Comparison of ENCODE assay signal across 8 mouse cellular contexts in genomic region chr5:33652783-33653173, GRCm38 (mm10). TPM values are rescaled to one million over a fixed set of nuclear protein-coding genes. Genes with fewer than 3 reads are reported as not detected.
DNase-seq lines count a peak whose midpoint lies in the region; ATAC-seq and TF ChIP-seq lines count a peak whose summit lies in the region.

No protein-coding gene starts in this region.

- TF ChIP-seq CTCF in CH12.LX (conservative IDR thresholded peaks at IDR 0.05 in 1 of 2, IDR thresholded peaks at IDR 0.05 in 1 of 2; ENCODE audit: low read depth in 2 of 2, low read length in 2 of 2): no peak
- TF ChIP-seq CTCF in liver, embryonic 14.5 days (IDR thresholded peaks at IDR 0.05; ENCODE audit: low read depth): no peak

- ATAC-seq in heart, embryonic 11.5 days (replicated peaks; ENCODE audit: insufficient number of reproducible peaks, low FRiP score, low TSS enrichment): no peak
- ATAC-seq in forebrain, embryonic 13.5 days: peak; percentile 43
- peak; percentile 6 for ATAC-seq in liver, embryonic 14.5 days (ENCODE audit: insufficient read depth)
- no peak for ATAC-seq in activated CD4-positive, CD25-positive, alpha-beta regulatory T cell, adult 4 months

- H3K9me3 ChIP-seq in heart, embryonic 11.5 days (replicated peaks; ENCODE audit: control insufficient read depth, low read length): no peaks in the 10 kb centered on the region
- H3K9me3 ChIP-seq in CH12.LX (replicated peaks; ENCODE audit: low read length): no peaks in the 10 kb centered on the region
- H3K9me3 ChIP-seq in forebrain, embryonic 13.5 days (replicated peaks): no peaks in the 10 kb centered on the region
- H3K9me3 ChIP-seq in liver, embryonic 14.5 days (ENCODE audit: control insufficient read depth, low read length): no peaks in the 10 kb centered on the region

- in situ Hi-C loops in CH12.LX (cut with MboI; ENCODE audit: low pct_ligation_motif_present, low pct_unique_long_range_greater_than_20kb, low sequenced_read_pairs): no loop called here

- H3K27me3 ChIP-seq in heart, embryonic 11.5 days (ENCODE audit: control insufficient read depth, insufficient read depth, low read length): no peaks in the 10 kb centered on the region
- H3K27me3 ChIP-seq in CH12.LX (replicated peaks): no peaks in the 10 kb centered on the region
- H3K27me3 ChIP-seq in forebrain, embryonic 13.5 days: no peaks in the 10 kb centered on the region
- no peaks in the 10 kb centered on the region for H3K27me3 ChIP-seq in liver, embryonic 14.5 days (ENCODE audit: control insufficient read depth, insufficient read depth, low read length)

- no peak for DNase-seq in heart, postnatal 14 days
- peak; percentile 10 for DNase-seq in CH12.LX (ENCODE audit: extremely low read depth)
- no peak for DNase-seq in liver, embryonic 14.5 days (ENCODE audit: low read depth in 3 of 3, low spot score in 3 of 3)
- DNase-seq in ovary, postnatal 36 days (ENCODE audit: low spot score): no peak
- DNase-seq in right cerebral cortex, adult 2 months (ENCODE audit: low spot score in 2 of 2): no peak

- TF ChIP-seq EP300 in CH12.LX (IDR thresholded peaks at IDR 0.05; ENCODE audit: low read length): no peak
- no peak for TF ChIP-seq EP300 in liver, embryonic 14.5 days (IDR thresholded peaks at IDR 0.05; ENCODE audit: low read depth)

- TF ChIP-seq POLR2A in CH12.LX (IDR thresholded peaks at IDR 0.05; ENCODE audit: low read depth, low read length): no peak

- TF ChIP-seq RAD21 in CH12.LX (IDR thresholded peaks at IDR 0.05; ENCODE audit: low read depth, low read length): no peak

- intact Hi-C loops in heart, postnatal 14 days (cut with DNase I): loop anchor here (10.0 kb wide), 1 partner anchor 282 kb away; the partner anchor contains the start of gene Nelfa

- peaks cover 13% of the 10 kb centered on the region for H3K36me3 ChIP-seq in heart, embryonic 11.5 days (ENCODE audit: control insufficient read depth, insufficient read depth, low read length)
- H3K36me3 ChIP-seq in CH12.LX (replicated peaks in 1 of 2; ENCODE audit: control insufficient read depth in 1 of 2, insufficient read depth in 1 of 2, low read length in 1 of 2): peaks cover 27 to 53% of the 10 kb centered on the region in 2 experiments
- H3K36me3 ChIP-seq in forebrain, embryonic 13.5 days (ENCODE audit: poor library complexity, severe bottlenecking): peaks cover 47% of the 10 kb centered on the region
- peaks cover 52% of the 10 kb centered on the region for H3K36me3 ChIP-seq in liver, embryonic 14.5 days (replicated peaks; ENCODE audit: control insufficient read depth, insufficient read depth, low read depth)

- peak overlapping the region; percentile 85 for H3K4me3 ChIP-seq in heart, embryonic 11.5 days (ENCODE audit: low read depth, low read length)
- H3K4me3 ChIP-seq in CH12.LX (replicated peaks in 1 of 3; ENCODE audit: low read depth in 2 of 3, low read length in 2 of 3, poor library complexity in 1 of 3): peak overlapping the region in 1 of 3 experiments; percentile 19
- peak overlapping the region; percentile 86 for H3K4me3 ChIP-seq in forebrain, embryonic 13.5 days
- peak overlapping the region; percentile 28 to 95; a peak in 3 of 4 replicates for H3K4me3 ChIP-seq in liver, embryonic 14.5 days (ENCODE audit: insufficient read depth in 1 of 2, low read depth in 2 of 2, low read length in 2 of 2)

- H3K4me2 ChIP-seq in heart, embryonic 11.5 days: peak overlapping the region; percentile 90
- peak overlapping the region; percentile 41; the same call in 1 of the 2 replicates for H3K4me2 ChIP-seq in CH12.LX (ENCODE audit: insufficient read depth, low read depth, poor library complexity, severe bottlenecking)
- peak overlapping the region; percentile 75 for H3K4me2 ChIP-seq in forebrain, embryonic 13.5 days
- H3K4me2 ChIP-seq in liver, embryonic 14.5 days (ENCODE audit: low read depth): peak overlapping the region; percentile 98

- peak overlapping the region; percentile 90 for H3K9ac ChIP-seq in heart, embryonic 11.5 days (ENCODE audit: low read depth, low read length)
- H3K9ac ChIP-seq in CH12.LX (ENCODE audit: insufficient read depth, low read depth): peak overlapping the region; percentile 54
- H3K9ac ChIP-seq in forebrain, embryonic 13.5 days: peak overlapping the region; percentile 58
- H3K9ac ChIP-seq in liver, embryonic 14.5 days (replicated peaks): peak overlapping the region; percentile 93

- H3K27ac ChIP-seq in heart, embryonic 11.5 days (ENCODE audit: low read depth, low read length): peak overlapping the region; percentile 97
- peak overlapping the region; percentile 41; the same call in 1 of the 2 replicates for H3K27ac ChIP-seq in CH12.LX (ENCODE audit: insufficient read depth, low read depth)
- peak overlapping the region; percentile 97 for H3K27ac ChIP-seq in forebrain, embryonic 13.5 days
- peak overlapping the region; percentile 71 for H3K27ac ChIP-seq in liver, embryonic 14.5 days

- peaks cover 23% of the 10 kb centered on the region for H3K4me1 ChIP-seq in heart, embryonic 11.5 days (ENCODE audit: control insufficient read depth, insufficient read depth, low read length)
- H3K4me1 ChIP-seq in CH12.LX (ENCODE audit: control insufficient read depth in 1 of 2, insufficient read depth in 2 of 2): peaks cover 12 to 63% of the 10 kb centered on the region in 2 experiments
- peaks cover 43% of the 10 kb centered on the region for H3K4me1 ChIP-seq in forebrain, embryonic 13.5 days
- H3K4me1 ChIP-seq in liver, embryonic 14.5 days (replicated peaks; ENCODE audit: control insufficient read depth in 2 of 2, insufficient read depth in 2 of 2, low read length in 1 of 2): peaks cover 27 to 30% of the 10 kb centered on the region in 2 experiments

- H3K79me2 ChIP-seq in CH12.LX (replicated peaks; ENCODE audit: control insufficient read depth, extremely low read depth, insufficient read depth, poor library complexity, severe bottlenecking): peaks cover 59% of the 10 kb centered on the region

- 3% methylated on average over 9 of the region's 9 CpGs for WGBS in heart, embryonic 11.5 days (ENCODE audit: insufficient replicate concordance)
- WGBS in forebrain, embryonic 13.5 days: 2% methylated on average over 9 of the region's 9 CpGs
- WGBS in liver, embryonic 14.5 days (ENCODE audit: insufficient replicate concordance): 3% methylated on average over 9 of the region's 9 CpGs

- dilution Hi-C loops in CH12.LX (cut with MboI; ENCODE audit: extremely low pct_ligation_motif_present, extremely low pct_unique_long_range_greater_than_20kb, low sequenced_read_pairs): no loop called here

RNA-seq across cellular contexts. Expression of gene Slbp, which starts 0.4 kb away (rescaled TPM):
- polyA plus RNA-seq in heart, embryonic 11.5 days (2014; fragmentation: Nextera tagmentation; extraction: Ambion mirVana): 162 and 166 TPM in 2 replicates
- 10 to 100 TPM; 17.8 to 22.2 TPM for total RNA-seq in heart, postnatal 14 days (2021)
- total RNA-seq in CH12.LX (2012; rRNA removed) (85.4 and 111 TPM in 2 replicates), CH12.LX (2014; rRNA removed) (263 and 284 TPM in 2 replicates)
- polyA plus RNA-seq in CH12.LX (2012; ENCODE audit: insufficient read length, low read depth): 117 and 148 TPM in 2 replicates
- 222 and 225 TPM in 2 replicates for polyA plus RNA-seq in forebrain, embryonic 13.5 days (2015; fragmentation: Nextera tagmentation; extraction: Ambion mirVana)
- polyA plus RNA-seq in liver, embryonic 14.5 days (2012; rRNA removed): 97.1 and 155 TPM in 2 replicates
- polyA plus RNA-seq in liver, embryonic 14.5 days (2014; fragmentation: Nextera tagmentation; extraction: Ambion mirVana): 290 and 309 TPM in 2 replicates
- 100 to 1,000 TPM; 182 to 187 TPM for polyA plus RNA-seq in activated CD4-positive, CD25-positive, alpha-beta regulatory T cell, adult 4 months (2017; shearing (Covaris generic))

RNA-seq across cellular contexts. Expression of gene Tacc3, which starts 5.2 kb away (rescaled TPM):
- polyA plus RNA-seq in heart, embryonic 11.5 days (2014; fragmentation: Nextera tagmentation; extraction: Ambion mirVana): 171 and 186 TPM in 2 replicates
- 10 to 100 TPM in 1 of 2 experiments, 1 to 10 TPM in 1; 6.8 to 12.0 TPM for total RNA-seq in heart, postnatal 14 days (2021)
- total RNA-seq in CH12.LX (2012; rRNA removed): 89.4 and 110 TPM in 2 replicates
- 186 and 202 TPM in 2 replicates for total RNA-seq in CH12.LX (2014; rRNA removed)
- polyA plus RNA-seq in CH12.LX (2012; ENCODE audit: insufficient read length, low read depth): 160 and 175 TPM in 2 replicates
- 189 and 190 TPM in 2 replicates for polyA plus RNA-seq in forebrain, embryonic 13.5 days (2015; fragmentation: Nextera tagmentation; extraction: Ambion mirVana)
- 50.4 and 69.1 TPM in 2 replicates for polyA plus RNA-seq in liver, embryonic 14.5 days (2012; rRNA removed)
- 138 and 152 TPM in 2 replicates for polyA plus RNA-seq in liver, embryonic 14.5 days (2014; fragmentation: Nextera tagmentation; extraction: Ambion mirVana)
- 10 to 100 TPM; 51.6 to 56.2 TPM for polyA plus RNA-seq in activated CD4-positive, CD25-positive, alpha-beta regulatory T cell, adult 4 months (2017; shearing (Covaris generic))

RNA-seq across cellular contexts. Expression of gene Tmem129, which starts 5.4 kb away (rescaled TPM):
- 41.5 and 42.3 TPM in 2 replicates for polyA plus RNA-seq in heart, embryonic 11.5 days (2014; fragmentation: Nextera tagmentation; extraction: Ambion mirVana)
- total RNA-seq in heart, postnatal 14 days (2021): 10 to 100 TPM; 17.0 to 17.8 TPM
- total RNA-seq in CH12.LX (2012; rRNA removed): 14.8 and 15.2 TPM in 2 replicates
- 10.8 and 11.2 TPM in 2 replicates for total RNA-seq in CH12.LX (2014; rRNA removed)
- polyA plus RNA-seq in CH12.LX (2012; ENCODE audit: insufficient read length, low read depth): 8.4 and 12.7 TPM in 2 replicates
- polyA plus RNA-seq in forebrain, embryonic 13.5 days (2015; fragmentation: Nextera tagmentation; extraction: Ambion mirVana): 33.0 and 37.8 TPM in 2 replicates
- 17.4 and 17.7 TPM in 2 replicates for polyA plus RNA-seq in liver, embryonic 14.5 days (2012; rRNA removed)
- polyA plus RNA-seq in liver, embryonic 14.5 days (2014; fragmentation: Nextera tagmentation; extraction: Ambion mirVana): 19.4 and 22.1 TPM in 2 replicates
- polyA plus RNA-seq in activated CD4-positive, CD25-positive, alpha-beta regulatory T cell, adult 4 months (2017; shearing (Covaris generic)): 10 to 100 TPM; 26.9 to 27.1 TPM

RNA-seq across cellular contexts. Expression of gene Gm9903, which starts 23.1 kb away (rescaled TPM):
- polyA plus RNA-seq in heart, embryonic 11.5 days (2014; fragmentation: Nextera tagmentation; extraction: Ambion mirVana): 1.5 and 2.0 TPM in 2 replicates
- 1 to 10 TPM; 1.4 TPM for total RNA-seq in heart, postnatal 14 days (2021)
- total RNA-seq in CH12.LX (2012; rRNA removed): 0.08 and 0.21 TPM in 2 replicates
- total RNA-seq in CH12.LX (2014; rRNA removed): 0.16 and 0.22 TPM in 2 replicates
- 0.26 TPM in 1 of 2 replicates, not detected in the other for polyA plus RNA-seq in CH12.LX (2012; ENCODE audit: insufficient read length, low read depth)
- 0.55 and 0.61 TPM in 2 replicates for polyA plus RNA-seq in forebrain, embryonic 13.5 days (2015; fragmentation: Nextera tagmentation; extraction: Ambion mirVana)
- 0.06 and 0.18 TPM in 2 replicates for polyA plus RNA-seq in liver, embryonic 14.5 days (2012; rRNA removed)
- not detected in 2 replicates for polyA plus RNA-seq in liver, embryonic 14.5 days (2014; fragmentation: Nextera tagmentation; extraction: Ambion mirVana)
- polyA plus RNA-seq in activated CD4-positive, CD25-positive, alpha-beta regulatory T cell, adult 4 months (2017; shearing (Covaris generic)): under 1 TPM; 0.62 to 0.64 TPM

RNA-seq across cellular contexts. Expression of gene Fam53a, which starts 23.3 kb away (rescaled TPM):
- polyA plus RNA-seq in heart, embryonic 11.5 days (2014; fragmentation: Nextera tagmentation; extraction: Ambion mirVana): 56.6 and 59.5 TPM in 2 replicates
- 10 to 100 TPM; 31.7 to 32.3 TPM for total RNA-seq in heart, postnatal 14 days (2021)
- total RNA-seq in CH12.LX (2012; rRNA removed) (27.9 and 29.2 TPM in 2 replicates), CH12.LX (2014; rRNA removed) (25.1 and 26.6 TPM in 2 replicates)
- polyA plus RNA-seq in CH12.LX (2012; ENCODE audit: insufficient read length, low read depth): 32.9 and 33.4 TPM in 2 replicates
- 51.0 and 57.7 TPM in 2 replicates for polyA plus RNA-seq in forebrain, embryonic 13.5 days (2015; fragmentation: Nextera tagmentation; extraction: Ambion mirVana)
- 7.3 and 7.9 TPM in 2 replicates for polyA plus RNA-seq in liver, embryonic 14.5 days (2012; rRNA removed)
- polyA plus RNA-seq in liver, embryonic 14.5 days (2014; fragmentation: Nextera tagmentation; extraction: Ambion mirVana): 17.9 and 21.9 TPM in 2 replicates
- polyA plus RNA-seq in activated CD4-positive, CD25-positive, alpha-beta regulatory T cell, adult 4 months (2017; shearing (Covaris generic)): 10 to 100 TPM; 23.2 to 28.0 TPM

Comparison
In these comparisons a context has a peak if more than half of its experiments do, and no peak if none do; other contexts are left out.
1. ATAC-seq: peak in forebrain, embryonic 13.5 days (single experiment) and liver, embryonic 14.5 days (single experiment); none in heart, embryonic 11.5 days (single experiment) and activated CD4-positive, CD25-positive, alpha-beta regulatory T cell, adult 4 months (single experiment).
2. H3K27ac ChIP-seq: peak in every context shown above with its lines; median percentile 97 in heart, embryonic 11.5 days; 97 in forebrain, embryonic 13.5 days; 71 in liver, embryonic 14.5 days; 41 in CH12.LX.
3. H3K4me2 ChIP-seq: peak in every context shown above with its lines; median percentile 98 in liver, embryonic 14.5 days; 90 in heart, embryonic 11.5 days; 75 in forebrain, embryonic 13.5 days; 41 in CH12.LX.
4. Peak in every context shown above with its lines, with median percentiles within 50 percentile points of each other: H3K9ac ChIP-seq.